Mouse (Mus musculus) bone marrow, adult 2 months (tissue): ENCODE measurements around the gene Tcte2.

Source experiments
- CTCF ChIP-seq: fragments of 200-500 bp; IDR thresholded peaks from 2 replicates; pipeline ENCODE4 v1.5.1; 2011; ENCODE audit warnings: low read length, control low read depth; ENCODE audit not compliant: control insufficient read depth, insufficient read depth
- POLR2A ChIP-seq: fragments of 200-500 bp; IDR thresholded peaks from 2 replicates; pipeline ENCODE4 v1.6.1; 2011; ENCODE audit warnings: low read depth, mild to moderate bottlenecking, control low read depth, low read length, borderline replicate concordance; ENCODE audit not compliant: control insufficient read depth

- TF ChIP-seq CTCF (no peak), POLR2A (no peak)
Observed at GRCm38 (mm10) chr17:13677225-13678148, 84.1 kb downstream of the Tcte2 start.
